Mouse (Mus musculus) erythroblast, embryonic 14.5 days (primary cell): ENCODE data around the gene Tm6sf1.

ENCODE experiments used
- GATA1 ChIP-seq: IDR thresholded peaks from 2 replicates; pipeline ENCODE4 v1.6.1; 2012; ENCODE audit warnings: low read length, inconsistent platforms, mixed read lengths
- TAL1 ChIP-seq: IDR thresholded peaks from 3 replicates; pipeline ENCODE4 v1.6.1; 2012; ENCODE audit warnings: low read length, inconsistent platforms, mixed read lengths

GRCm38 (mm10) chr7:81868158-81868557 is 9.4 kb downstream of the Tm6sf1 start:
- no peak for TF ChIP-seq GATA1
- TF ChIP-seq TAL1: no peak
